Mouse (Mus musculus): ENCODE results near the gene Zfp580. TPM values are rescaled to one million over a fixed set of nuclear protein-coding genes. Genes with fewer than 3 reads are reported as not detected.
"Not testable (repeated sequence)": the region's sequence is repeated elsewhere in the genome, so short reads cannot be mapped to it uniquely, and the experiment has no call there.

The Zfp580 gene
- polyA plus RNA-seq (2016; fragmentation: Nextera tagmentation; extraction: Ambion mirVana): 38.0 and 38.8 TPM in 2 replicates

DNA sequence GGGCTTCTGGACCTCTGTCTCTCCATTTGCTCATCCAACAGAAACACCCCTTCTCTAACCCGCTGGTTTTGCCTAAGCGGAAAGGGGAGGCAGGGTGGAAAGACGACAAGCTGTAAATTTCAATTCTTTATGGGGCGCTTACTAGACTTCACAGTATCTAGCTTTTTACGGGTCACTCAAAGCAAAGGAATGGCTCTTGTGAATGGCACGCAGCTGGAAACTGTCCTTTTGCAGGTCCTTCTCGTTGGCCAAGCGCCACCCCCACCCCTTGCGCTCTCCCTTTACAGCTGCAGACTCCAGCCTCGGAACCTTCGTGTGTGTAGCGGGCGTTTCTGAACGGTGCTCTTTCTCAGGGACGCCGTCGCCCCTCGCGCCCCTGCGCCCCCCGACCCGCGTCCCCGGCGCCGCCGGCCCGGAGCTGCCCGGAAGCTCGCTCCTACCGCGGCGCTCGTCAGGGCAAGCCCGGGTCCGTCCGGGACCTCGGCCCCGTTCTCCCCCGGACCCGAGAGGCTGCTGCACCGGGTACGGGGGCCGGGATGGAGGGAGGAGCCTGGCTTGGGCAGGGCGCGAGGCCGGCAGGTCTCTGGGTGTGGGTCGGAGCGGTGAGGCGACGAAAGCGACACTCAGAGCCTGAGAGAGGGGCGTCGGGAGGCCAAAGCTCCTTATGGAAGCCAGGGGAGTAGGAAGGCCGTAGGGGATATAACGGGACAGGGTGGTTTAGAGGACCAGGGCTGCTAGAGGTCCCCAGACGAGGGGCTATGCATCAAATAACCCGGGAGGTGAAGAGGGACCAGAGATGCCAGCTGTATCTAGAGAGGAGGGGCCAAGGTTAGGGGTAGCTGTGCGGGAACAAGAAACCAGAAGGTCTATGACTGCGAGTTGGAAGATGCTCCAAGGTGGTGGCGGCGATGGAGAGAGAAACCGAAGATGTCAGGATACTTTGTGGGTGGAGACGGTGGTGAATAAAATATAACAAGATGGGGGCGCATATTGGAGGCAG lies at the start of gene Zfp580:
TSS of gene Zfp580 (plus strand) at position 346 of the 1,000 bp plus-strand sequence.
- H3K36me3 ChIP-seq (replicated peaks): no peaks in the 10 kb centered on the region
- DNase-seq (ENCODE audit: extremely low spot score, low spot score): peak; percentile 83
- H3K27ac ChIP-seq: peak within 1 kb of the TSS; percentile 88
- H3K9me3 ChIP-seq: no peaks in the 10 kb centered on the region; the same call in 1 of the 2 replicates
- WGBS: 1% methylated on average over 65 of the region's 65 CpGs
- peak within 1 kb of the TSS; percentile 67 for H3K4me3 ChIP-seq
- peaks cover 42% of the 10 kb centered on the region for H3K4me1 ChIP-seq
- peaks cover 62% of the 10 kb centered on the region for H3K27me3 ChIP-seq (ENCODE audit: poor library complexity, severe bottlenecking)

GRCm38 (mm10) chr7:5002876-5003275 lies 48.5 kb upstream of the Zfp580 start:
- H3K27ac ChIP-seq; DNase-seq (ENCODE audit: extremely low spot score, low spot score); H3K4me3 ChIP-seq; H3K4me1 ChIP-seq; H3K27me3 ChIP-seq (ENCODE audit: poor library complexity, severe bottlenecking): not testable (repeated sequence)
- H3K36me3 ChIP-seq (replicated peaks): peaks cover 24% of the 10 kb centered on the region
- WGBS: 80% methylated on average over 8 of the region's 8 CpGs
- H3K9me3 ChIP-seq: peaks cover 10% of the 10 kb centered on the region; the same call in 1 of the 2 replicates

DNA sequence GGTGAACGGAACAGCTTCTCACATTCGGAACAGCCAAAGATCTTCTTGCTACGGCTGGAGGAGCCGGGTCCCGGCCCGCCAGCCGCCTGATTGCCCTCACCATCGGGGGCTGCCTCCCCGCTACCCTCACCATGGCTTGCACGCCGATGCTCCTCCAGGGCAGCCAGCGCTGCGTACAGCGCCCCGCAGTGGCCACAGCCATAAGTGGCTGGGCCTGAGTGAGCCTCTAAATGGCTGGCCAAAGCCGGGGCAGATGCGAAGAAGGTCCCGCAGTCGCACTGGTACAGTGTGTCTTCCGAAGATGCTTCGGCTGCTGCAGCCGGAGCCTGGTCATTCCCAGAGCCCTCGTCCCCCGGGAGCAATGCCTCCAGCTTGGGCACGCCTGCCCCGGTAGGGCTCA lies 43.1 kb upstream of the Zfp580 start:
- H3K9me3 ChIP-seq: peaks cover 18% of the 10 kb centered on the region
- peaks cover 4% of the 10 kb centered on the region for H3K4me1 ChIP-seq
- 97% methylated on average over 26 of the region's 26 CpGs for WGBS
- no peak overlapping the region for H3K4me3 ChIP-seq
- H3K36me3 ChIP-seq (replicated peaks): peaks cover 78% of the 10 kb centered on the region
- no peak for DNase-seq (ENCODE audit: extremely low spot score, low spot score)
- no peak overlapping the region for H3K27ac ChIP-seq
- H3K27me3 ChIP-seq (ENCODE audit: poor library complexity, severe bottlenecking): no peaks in the 10 kb centered on the region

DNA sequence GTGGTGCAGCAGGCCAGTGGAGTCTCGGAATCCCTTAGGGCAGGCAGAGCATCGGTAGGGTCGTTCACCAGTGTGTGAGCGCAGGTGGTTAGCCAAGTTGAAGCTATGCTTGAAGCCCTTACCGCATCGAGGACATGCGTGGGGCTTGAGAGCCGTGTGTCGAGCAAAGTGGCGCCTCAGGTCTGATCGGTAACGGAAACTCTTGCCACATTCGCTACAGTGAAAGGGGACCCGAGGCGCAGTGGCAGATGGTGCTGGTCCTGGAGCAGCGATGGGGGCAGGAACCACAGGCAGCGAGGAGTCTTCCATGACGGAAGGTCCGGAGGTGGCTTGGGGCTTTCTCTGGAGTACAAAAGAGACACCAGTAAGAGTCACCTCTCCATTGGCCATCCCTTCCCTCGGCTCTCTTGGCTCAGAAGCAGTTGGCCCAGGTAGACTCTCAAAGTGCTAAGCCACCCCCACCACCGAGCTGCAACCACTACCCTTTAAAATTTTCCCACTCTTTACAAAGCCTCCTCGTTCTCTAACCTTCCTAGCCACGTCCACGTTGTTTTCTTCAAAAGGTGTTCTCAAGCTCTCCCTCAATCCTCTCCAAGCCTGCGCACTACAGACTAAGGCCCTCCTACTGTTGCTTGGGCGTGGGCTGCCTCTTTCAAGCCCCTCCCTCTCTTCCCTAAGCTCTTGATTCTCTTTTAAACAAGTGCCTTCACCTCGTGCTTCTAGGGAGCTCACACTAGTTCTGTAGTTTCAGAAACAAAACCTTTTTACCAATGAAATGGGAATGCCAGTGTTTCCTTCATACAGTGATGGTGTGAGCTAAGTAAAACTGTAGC lies 38.4 kb upstream of the Zfp580 start:
- Histone ChIP-seq H3K36me3 (replicated peaks) (peaks cover 64% of the 10 kb centered on the region), H3K4me1 (peaks cover 18% of the 10 kb centered on the region), H3K4me3 (peak overlapping the region; percentile 73)

DNA sequence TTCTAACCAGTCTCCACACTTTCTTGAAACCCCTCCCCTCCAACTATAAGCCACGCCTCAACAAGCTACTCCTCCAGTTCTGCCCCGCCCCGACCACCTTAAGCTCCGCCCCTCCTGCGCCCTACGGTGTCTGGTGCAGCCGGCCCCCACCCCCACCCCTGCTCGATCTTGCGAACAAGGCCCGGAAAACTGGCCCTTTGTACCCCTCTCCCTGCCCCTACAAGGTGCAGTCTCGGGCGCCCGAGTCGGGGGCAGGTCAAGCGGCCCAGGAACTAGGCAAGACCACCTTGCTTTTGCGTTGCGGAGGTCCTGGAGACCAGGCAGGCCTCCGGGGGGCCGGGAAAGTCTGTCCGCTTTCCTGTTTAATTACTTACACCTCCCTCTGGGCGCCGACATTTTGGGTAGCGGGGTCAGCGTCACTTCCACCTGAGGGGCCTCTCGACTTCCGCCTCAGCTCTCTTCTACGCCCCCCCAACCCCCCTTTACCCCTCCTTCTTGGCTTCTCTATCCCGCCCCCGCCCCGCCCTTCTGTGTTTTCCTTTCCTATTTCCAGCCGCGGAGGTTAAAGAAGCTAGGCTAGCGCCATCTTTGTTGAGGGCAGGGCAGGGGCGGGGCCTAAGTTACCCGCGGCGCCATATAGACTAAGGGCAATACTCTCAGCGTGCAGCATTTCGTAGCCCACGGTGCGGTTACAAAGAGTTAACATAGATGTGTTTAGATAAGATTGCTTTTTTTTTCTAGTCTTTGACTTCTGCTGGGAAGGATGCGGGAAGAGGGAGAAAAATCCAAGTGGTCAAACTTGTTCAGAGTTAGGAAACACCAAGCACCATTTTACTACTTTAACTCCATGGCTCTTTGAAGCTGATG lies 36.9 kb upstream of the Zfp580 start, which contains the start of the genes Zfp524 and Fiz1:
TSS of gene Zfp524 (plus strand) at position 165 of the 867 bp plus-strand sequence.
TSS of gene Fiz1 (minus strand) at position 447 of the 867 bp plus-strand sequence.
- H3K9me3 ChIP-seq: peaks cover 16% of the 10 kb centered on the region; the same call in 1 of the 2 replicates
- H3K36me3 ChIP-seq (replicated peaks): peaks cover 53% of the 10 kb centered on the region
- H3K27me3 ChIP-seq (ENCODE audit: poor library complexity, severe bottlenecking): no peaks in the 10 kb centered on the region
- H3K4me3 ChIP-seq: peak within 1 kb of the TSS; percentile 73
- H3K27ac ChIP-seq: peak within 1 kb of the TSS; percentile 96
- under 1% methylated on average over 42 of the region's 42 CpGs for WGBS
- H3K4me1 ChIP-seq: peaks cover 22% of the 10 kb centered on the region
- DNase-seq (ENCODE audit: extremely low spot score, low spot score): peak; percentile 96

More for the DNA sequence above, 38.4 kb upstream of the Zfp580 start:
- Histone ChIP-seq H3K9me3 (peaks cover 27% of the 10 kb centered on the region), H3K27me3 (ENCODE audit: poor library complexity, severe bottlenecking) (no peaks in the 10 kb centered on the region), H3K27ac (0 out of 2 replicates have a peak overlapping the region, but pooled peaks have one; percentile 15)
- 91% methylated on average over 27 of the region's 27 CpGs for WGBS
- DNase-seq (ENCODE audit: extremely low spot score, low spot score): no peak

DNA sequence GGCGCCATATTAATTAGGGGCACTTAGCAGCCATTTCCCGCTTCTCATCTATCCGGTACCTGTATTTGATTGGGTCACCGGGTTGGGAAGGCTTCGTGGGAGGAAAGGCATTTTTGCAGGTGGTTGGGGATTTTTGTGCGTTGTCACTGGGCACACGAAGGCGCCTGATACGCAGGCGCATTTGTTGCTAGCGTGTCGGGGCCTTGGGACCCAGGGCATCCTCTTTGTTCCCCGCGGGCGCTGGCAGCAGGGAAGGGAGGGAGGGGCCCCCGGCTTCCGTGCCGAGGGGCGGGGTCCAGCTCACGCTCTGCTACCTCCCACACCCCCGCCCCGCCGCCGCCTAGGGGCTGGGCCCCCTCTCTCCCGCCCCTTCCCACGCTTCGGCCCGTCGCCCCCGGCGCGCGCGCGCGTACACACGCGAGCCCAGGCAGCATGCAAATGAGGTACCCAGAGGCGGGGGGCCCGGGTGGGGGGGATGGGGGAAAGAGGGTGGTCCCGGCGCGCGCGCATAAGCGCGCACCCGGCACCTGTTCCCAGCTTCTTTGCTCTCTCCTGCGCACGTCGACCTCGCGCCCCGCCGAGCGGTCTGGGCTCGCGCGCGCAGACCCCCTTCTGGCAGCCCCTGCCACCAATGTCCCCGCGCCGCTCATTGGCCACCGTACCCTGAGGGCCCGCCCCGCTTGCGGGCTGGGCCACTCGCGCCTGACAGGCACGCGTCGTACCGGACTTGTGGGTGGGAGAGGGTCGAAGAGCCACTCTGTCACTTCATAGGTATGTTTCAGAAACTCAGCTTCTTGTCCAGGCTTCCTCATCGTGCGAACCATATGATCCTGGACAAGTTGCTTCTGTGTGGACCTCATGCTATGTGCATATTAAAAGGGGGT lies 36.0 kb upstream of the Zfp580 start, which contains the start of gene Gm44973:
TSS of gene Gm44973 (plus strand) at position 379 of the 884 bp plus-strand sequence.
- peak within 1 kb of the TSS; percentile 96 for H3K27ac ChIP-seq
- peak within 1 kb of the TSS; percentile 73 for H3K4me3 ChIP-seq
- H3K9me3 ChIP-seq: peaks cover 16% of the 10 kb centered on the region; the same call in 1 of the 2 replicates
- no peaks in the 10 kb centered on the region for H3K27me3 ChIP-seq (ENCODE audit: poor library complexity, severe bottlenecking)
- WGBS: under 1% methylated on average over 57 of the region's 76 CpGs
- DNase-seq (ENCODE audit: extremely low spot score, low spot score): peak; percentile 95
- H3K4me1 ChIP-seq: peaks cover 25% of the 10 kb centered on the region
- peaks cover 44% of the 10 kb centered on the region for H3K36me3 ChIP-seq (replicated peaks)

- Histone ChIP-seq H3K27me3 (ENCODE audit: poor library complexity, severe bottlenecking) (no peaks in the 10 kb centered on the region), H3K27ac (peak overlapping the region; percentile 96), H3K36me3 (replicated peaks) (peaks cover 37% of the 10 kb centered on the region), H3K4me3 (peak overlapping the region; percentile 73), H3K9me3 (peaks cover 16% of the 10 kb centered on the region; the same call in 1 of the 2 replicates), H3K4me1 (peaks cover 28% of the 10 kb centered on the region)
- DNase-seq (ENCODE audit: extremely low spot score, low spot score): no peak
- 74% methylated on average over 3 of the region's 3 CpGs for WGBS
Measured at GRCm38 (mm10) chr7:5016057-5016456, 35.3 kb upstream of the Zfp580 start.

- Histone ChIP-seq H3K36me3 (replicated peaks) (peaks cover 32% of the 10 kb centered on the region), H3K4me3 (no peak overlapping the region), H3K27ac (no peak overlapping the region), H3K4me1 (peaks cover 37% of the 10 kb centered on the region), H3K9me3 (peaks cover 16% of the 10 kb centered on the region; the same call in 1 of the 2 replicates), H3K27me3 (ENCODE audit: poor library complexity, severe bottlenecking) (no peaks in the 10 kb centered on the region)
- DNase-seq (ENCODE audit: extremely low spot score, low spot score): no peak
- WGBS: 97% methylated on average over 2 of the region's 2 CpGs
Measured at GRCm38 (mm10) chr7:5016920-5017319, 34.4 kb upstream of the Zfp580 start.

DNA sequence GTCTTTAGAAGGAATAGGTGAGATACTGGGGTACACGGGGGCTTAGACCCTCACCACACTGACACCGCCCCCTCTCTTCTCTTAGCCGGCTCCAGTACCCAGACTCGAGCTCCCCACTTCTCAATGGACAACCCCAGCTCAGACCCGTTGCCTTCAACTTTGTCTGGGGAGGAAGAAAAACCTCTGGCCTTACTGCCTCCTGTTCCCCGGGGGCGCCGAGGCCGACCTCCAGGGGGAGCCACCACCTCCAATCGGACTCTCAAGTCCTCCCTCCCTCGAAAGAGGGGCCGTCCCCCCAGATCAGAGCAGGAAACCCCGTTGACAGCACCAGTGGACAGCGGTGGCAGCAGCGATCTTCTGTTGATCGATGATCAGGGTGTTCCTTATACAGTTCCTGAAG lies 34.0 kb upstream of the Zfp580 start:
- H3K27me3 ChIP-seq (ENCODE audit: poor library complexity, severe bottlenecking): no peaks in the 10 kb centered on the region
- DNase-seq (ENCODE audit: extremely low spot score, low spot score): no peak
- H3K36me3 ChIP-seq (replicated peaks): peaks cover 32% of the 10 kb centered on the region
- peaks cover 16% of the 10 kb centered on the region; the same call in 1 of the 2 replicates for H3K9me3 ChIP-seq
- peaks cover 41% of the 10 kb centered on the region for H3K4me1 ChIP-seq
- no peak overlapping the region for H3K27ac ChIP-seq
- WGBS: 91% methylated on average over 16 of the region's 16 CpGs
- H3K4me3 ChIP-seq: no peak overlapping the region

DNA sequence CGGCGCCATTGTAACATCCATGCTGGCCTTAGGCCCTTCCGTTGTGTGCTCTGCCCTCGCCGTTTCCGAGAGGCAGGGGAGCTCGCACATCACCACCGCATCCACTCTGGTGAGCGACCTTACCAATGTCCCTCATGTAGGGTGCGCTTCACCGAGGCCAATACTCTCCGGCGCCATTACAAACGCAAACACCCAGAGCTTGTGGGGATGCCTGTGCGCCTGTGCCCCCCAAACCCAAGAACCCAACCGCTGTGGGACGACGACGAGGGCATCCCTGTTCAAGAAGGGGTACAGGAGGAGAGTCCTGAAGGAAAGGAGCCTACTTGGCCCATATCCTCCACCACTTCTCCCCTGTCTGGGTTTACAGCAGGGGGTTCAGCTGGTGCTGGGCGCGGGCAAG lies 33.4 kb upstream of the Zfp580 start:
- Histone ChIP-seq H3K27me3 (ENCODE audit: poor library complexity, severe bottlenecking) (no peaks in the 10 kb centered on the region), H3K36me3 (replicated peaks) (peaks cover 32% of the 10 kb centered on the region), H3K4me3 (no peak overlapping the region), H3K9me3 (peaks cover 16% of the 10 kb centered on the region; the same call in 1 of the 2 replicates), H3K4me1 (peaks cover 41% of the 10 kb centered on the region), H3K27ac (no peak overlapping the region)
- WGBS: 95% methylated on average over 21 of the region's 21 CpGs
- no peak for DNase-seq (ENCODE audit: extremely low spot score, low spot score)

- H3K36me3 ChIP-seq (replicated peaks): peaks cover 46% of the 10 kb centered on the region
- peak overlapping the region; percentile 98 for H3K27ac ChIP-seq
- H3K9me3 ChIP-seq: peaks cover 16% of the 10 kb centered on the region; the same call in 1 of the 2 replicates
- not testable (repeated sequence) for DNase-seq (ENCODE audit: extremely low spot score, low spot score); H3K27me3 ChIP-seq (ENCODE audit: poor library complexity, severe bottlenecking)
- H3K4me3 ChIP-seq: peak overlapping the region; percentile 94
- 32% methylated on average over 8 of the region's 8 CpGs for WGBS
- peaks cover 34% of the 10 kb centered on the region for H3K4me1 ChIP-seq
Measured at GRCm38 (mm10) chr7:5019576-5019975, 31.8 kb upstream of the Zfp580 start.
